36 mouse cellular contexts compared by ENCODE assay signal in genomic region chr11:96814443-96814842, GRCm38 (mm10). TPM values are rescaled to one million over a fixed set of nuclear protein-coding genes. Genes with fewer than 3 reads are reported as not detected.
"Had no signal": no experiment of that assay in that cellular context is flagged by ENCODE, and none has a peak within 500 bp of the region (broad histone marks: within the 10 kb centered on the region; RNA-seq: fewer than 3 reads in every experiment).

No protein-coding gene starts in this region.

- H3K27ac ChIP-seq: heart, embryonic 10.5 days; heart, embryonic 13.5 days; heart, embryonic 15.5 days; hindbrain, embryonic 10.5 days; hindbrain, embryonic 12.5 days; hindbrain, embryonic 13.5 days; hindbrain, embryonic 14.5 days; hindbrain, postnatal 0 days; intestine, embryonic 15.5 days; kidney, embryonic 15.5 days; kidney, postnatal 0 days; layer of hippocampus, adult 2 months; left cerebral cortex, adult 2 months had no signal

- ATAC-seq: hindbrain, embryonic 16.5 days; hindbrain, postnatal 0 days; inflammation-experienced regulatory T-cells, adult 6 months; intestine, embryonic 15.5 days; intestine, embryonic 16.5 days; intestine, postnatal 0 days had no signal

- H3K4me1 ChIP-seq: heart, embryonic 10.5 days; heart, embryonic 12.5 days; heart, embryonic 13.5 days; heart, embryonic 15.5 days; hindbrain, embryonic 15.5 days; intestine, embryonic 15.5 days; kidney, embryonic 15.5 days had no signal

- H3K4me3 ChIP-seq: heart, embryonic 10.5 days; heart, embryonic 12.5 days; heart, embryonic 13.5 days; heart, embryonic 15.5 days; hindbrain, embryonic 10.5 days; hindbrain, embryonic 12.5 days; hindbrain, embryonic 13.5 days; hindbrain, embryonic 15.5 days; intestine, embryonic 15.5 days; kidney, embryonic 15.5 days; layer of hippocampus, adult 2 months; left cerebral cortex, adult 2 months had no signal

- H3K27me3 ChIP-seq: heart, embryonic 12.5 days; heart, embryonic 13.5 days; heart, embryonic 15.5 days; hindbrain, embryonic 12.5 days; hindbrain, embryonic 13.5 days; hindbrain, embryonic 15.5 days; intestine, embryonic 15.5 days; kidney, embryonic 15.5 days had no signal

- H3K4me2 ChIP-seq: heart, embryonic 11.5 days; heart, embryonic 12.5 days; heart, embryonic 13.5 days; heart, embryonic 15.5 days; hindbrain, embryonic 12.5 days; hindbrain, embryonic 13.5 days; hindbrain, embryonic 14.5 days; hindbrain, embryonic 15.5 days; intestine, embryonic 15.5 days; kidney, embryonic 15.5 days had no signal

- H3K9ac ChIP-seq: heart, embryonic 12.5 days; heart, embryonic 13.5 days; heart, embryonic 15.5 days; hindbrain, embryonic 12.5 days; hindbrain, embryonic 13.5 days; hindbrain, embryonic 14.5 days; hindbrain, embryonic 15.5 days; intestine, embryonic 15.5 days; kidney, embryonic 15.5 days had no signal

- H3K9me3 ChIP-seq: heart, embryonic 10.5 days; heart, embryonic 12.5 days; heart, embryonic 13.5 days; heart, embryonic 15.5 days; hindbrain, embryonic 10.5 days; hindbrain, embryonic 12.5 days; hindbrain, embryonic 13.5 days; hindbrain, embryonic 15.5 days; intestine, embryonic 15.5 days; kidney, embryonic 15.5 days had no signal

- DNase-seq: heart, postnatal 10 days; heart, postnatal 14 days; heart, postnatal 36 days; heart, postnatal 4 days; kidney, adult 11 months; kidney, adult 18-20 months; kidney, adult 2 months; kidney, adult 8-10 months; kidney, adult 9 months; kidney, postnatal 10 days; kidney, postnatal 14 days; kidney, postnatal 25 days; kidney, postnatal 36 days; kidney, postnatal 4 days; layer of hippocampus, adult 9-11 months; layer of hippocampus, postnatal 36 days had no signal

RNA-seq across cellular contexts. Expression of gene Copz2, which starts 35.2 kb away (rescaled TPM):
- polyA plus RNA-seq: inflammation-experienced regulatory T-cells, adult 6 months had no signal
